Mouse (Mus musculus) bone marrow, adult 2 months (tissue): Measurements from ENCODE around the gene Syk. TPM values are rescaled to one million over a fixed set of nuclear protein-coding genes. Genes with fewer than 3 reads are reported as not detected.
A peak's percentile ranks its signal among the peaks of the same experiment; 100 is the strongest.

Experiments used
- H3K27ac ChIP-seq: fragments of 200-500 bp; 2 replicates; pipeline ENCODE4 v1.5.1; 2012; ENCODE audit warnings: low read depth, mild to moderate bottlenecking, control low read depth, inconsistent platforms, low read length; ENCODE audit not compliant: control insufficient read depth, poor library complexity, insufficient read depth
- H3K4me1 ChIP-seq: fragments of 200-500 bp; 2 replicates; pipeline ENCODE4 v1.6.1; 2011; ENCODE audit warnings: low read length; ENCODE audit not compliant: control insufficient read depth, insufficient read depth
- H3K4me3 ChIP-seq: fragments of 200-500 bp; replicated peaks from 2 replicates; pipeline ENCODE3; 2011; ENCODE audit warnings: mild to moderate bottlenecking, low read depth, low read length, control low read depth; ENCODE audit not compliant: control insufficient read depth
- CTCF ChIP-seq: fragments of 200-500 bp; IDR thresholded peaks from 2 replicates; pipeline ENCODE4 v1.5.1; 2011; ENCODE audit warnings: low read length, control low read depth; ENCODE audit not compliant: control insufficient read depth, insufficient read depth
- POLR2A ChIP-seq: fragments of 200-500 bp; IDR thresholded peaks from 2 replicates; pipeline ENCODE4 v1.6.1; 2011; ENCODE audit warnings: low read depth, mild to moderate bottlenecking, control low read depth, low read length, borderline replicate concordance; ENCODE audit not compliant: control insufficient read depth
- WGBS: fragments of 180-500 bp; shearing (Covaris S2); methylation state at CpG from one replicate; pipeline ENCODE4 v1.1.7; 2018; 5-methylcytosine and 5-hydroxymethylcytosine counted together
- polyA plus RNA-seq: library from polyadenylated mRNA; stranded (reverse); fragments of >200 nt; gene quantifications from 2 replicates; pipeline ENCODE4 v1.2.4, GENCODE M21; 2011; ENCODE audit warnings: low replicate concordance; ENCODE audit not compliant: missing spikeins, insufficient read depth, insufficient read length

Gene Syk
- polyA plus RNA-seq, 1 experiment = 120 TPM

DNA sequence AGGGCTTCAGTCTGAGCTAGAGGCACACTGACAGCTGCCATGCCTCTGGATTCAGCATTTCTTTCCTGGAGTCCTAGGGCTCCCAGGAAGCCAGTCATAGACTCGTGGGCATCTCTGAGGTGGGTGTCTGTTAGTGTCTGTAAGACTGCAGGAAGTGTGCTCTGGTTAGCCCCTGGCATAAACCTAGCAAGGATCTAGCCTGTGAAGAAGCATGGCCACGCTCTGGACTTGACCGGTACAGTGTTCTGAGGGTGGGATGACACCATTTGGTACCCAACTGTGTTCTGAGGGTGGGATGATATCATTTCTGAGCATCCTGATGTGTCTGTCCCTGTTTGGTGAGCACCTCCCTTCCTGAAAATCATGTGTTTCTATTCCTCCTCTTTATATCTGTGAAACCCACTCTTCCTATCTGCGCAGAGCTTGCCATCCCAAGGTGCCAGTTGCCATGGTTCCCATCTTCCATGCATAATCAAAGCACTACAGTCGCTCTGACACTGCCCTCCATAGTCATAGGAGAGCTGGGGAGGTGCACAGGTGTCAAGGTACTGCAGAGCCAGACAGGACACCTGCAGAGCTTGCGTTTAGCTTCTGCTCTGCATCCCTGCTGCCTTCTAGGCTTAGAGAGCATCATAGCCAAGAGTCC is 20.9 kb downstream of the Syk start:
- H3K4me3 ChIP-seq = no peak overlapping the region
- no peak for TF ChIP-seq CTCF
- TF ChIP-seq POLR2A = no peak
- H3K4me1 ChIP-seq = peaks cover 13% of the 10 kb centered on the region
- 71% methylated on average over 6 of the region's 6 CpGs for WGBS
- no peak overlapping the region for H3K27ac ChIP-seq

GRCm38 (mm10) chr13:52605006-52605405 is 22.0 kb downstream of the Syk start:
- Histone ChIP-seq H3K27ac (no peak overlapping the region), H3K4me1 (peaks cover 16% of the 10 kb centered on the region), H3K4me3 (no peak overlapping the region)
- WGBS = 70% methylated on average over 3 of the region's 3 CpGs
- TF ChIP-seq CTCF (no peak), POLR2A (no peak)

GRCm38 (mm10) chr13:52605911-52606310 is 22.9 kb downstream of the Syk start:
- H3K27ac ChIP-seq = no peak overlapping the region
- TF ChIP-seq CTCF (no peak), POLR2A (no peak)
- peaks cover 16% of the 10 kb centered on the region for H3K4me1 ChIP-seq
- H3K4me3 ChIP-seq = no peak overlapping the region
- 85% methylated on average over 4 of the region's 4 CpGs for WGBS

DNA sequence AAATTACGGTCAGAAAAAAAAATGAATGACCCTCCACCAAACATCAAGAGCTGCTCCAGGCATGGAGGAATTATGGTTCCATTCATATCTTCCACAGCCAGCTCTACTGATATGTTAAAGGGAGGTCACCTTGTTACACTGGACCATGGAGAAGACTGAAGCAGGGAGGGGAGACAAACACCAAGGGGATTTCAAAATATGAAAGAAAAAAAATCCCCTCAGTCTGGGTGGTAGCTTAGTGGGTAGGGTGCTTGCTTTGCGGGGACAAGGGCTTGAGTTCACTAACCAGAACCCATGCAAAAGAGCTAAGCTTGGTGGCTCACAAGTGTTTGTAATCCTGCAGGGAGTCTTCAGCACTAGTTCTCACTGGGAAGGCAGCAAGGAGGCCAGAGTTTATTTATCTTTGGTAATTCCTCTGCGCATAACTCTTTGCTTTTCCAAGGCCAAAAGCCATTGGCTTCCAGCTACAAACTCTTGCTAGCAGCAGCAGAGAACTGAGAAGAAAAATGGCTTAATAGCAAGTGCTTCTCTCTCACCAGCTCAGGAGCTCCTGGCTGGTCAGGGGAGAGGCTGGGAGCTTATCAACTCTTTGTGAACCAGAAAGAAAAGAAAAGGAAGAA is 23.8 kb downstream of the Syk start:
- Histone ChIP-seq H3K4me3 (no peak overlapping the region), H3K4me1 (peaks cover 14% of the 10 kb centered on the region), H3K27ac (no peak overlapping the region)
- 87% methylated on average over 3 of the region's 3 CpGs for WGBS
- no peak for TF ChIP-seq POLR2A
- TF ChIP-seq CTCF = no peak

DNA sequence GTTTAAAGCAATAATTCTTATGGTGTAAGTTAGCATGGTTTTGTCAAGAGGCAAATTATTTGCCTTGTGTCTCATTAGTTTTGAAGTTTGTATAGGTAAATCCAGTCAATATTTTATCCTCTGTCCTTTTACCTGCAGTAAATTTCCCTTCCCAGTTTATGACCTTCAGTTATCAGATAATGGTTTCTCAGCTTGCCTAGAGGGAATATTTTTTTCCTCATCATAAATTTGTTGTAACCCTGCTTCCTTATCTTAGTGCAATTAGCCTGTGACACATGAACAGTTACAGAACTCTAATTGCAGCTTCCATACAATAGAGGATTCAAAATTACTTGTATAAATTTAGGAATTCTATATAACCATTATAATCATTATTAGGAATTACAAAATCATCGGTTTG is 25.0 kb downstream of the Syk start:
- no peak overlapping the region for H3K4me3 ChIP-seq
- WGBS = 75% methylated on average over 1 of the region's 1 CpGs
- TF ChIP-seq CTCF = no peak

DNA sequence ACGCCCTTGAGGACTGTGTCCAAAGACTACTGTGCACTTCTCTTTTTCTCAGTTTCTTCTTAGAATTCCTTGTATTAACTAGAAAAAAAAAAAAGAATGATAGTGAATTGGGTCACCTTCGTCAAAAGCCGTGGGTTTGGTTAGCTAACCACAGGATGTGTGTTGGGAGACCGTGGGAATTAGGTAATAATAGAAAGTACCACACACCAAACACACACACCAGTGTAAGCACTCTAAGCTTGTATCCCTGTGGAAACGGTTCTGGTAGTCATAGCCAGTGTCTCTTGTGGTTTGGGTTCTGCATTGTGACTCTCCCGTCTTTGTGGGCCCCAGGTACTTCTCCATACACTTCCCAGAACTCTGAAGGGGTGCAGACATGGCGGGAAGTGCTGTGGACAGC is 27.5 kb downstream of the Syk start:
- TF ChIP-seq POLR2A = no peak
- TF ChIP-seq CTCF = no peak
- 26% methylated on average over 7 of the region's 7 CpGs for WGBS
- Histone ChIP-seq H3K4me1 (peaks cover 10% of the 10 kb centered on the region), H3K4me3 (peak overlapping the region; percentile 29), H3K27ac (peak overlapping the region; percentile 81)

More for the DNA sequence above, 25.0 kb downstream of the Syk start:
- H3K4me1 ChIP-seq = peaks cover 12% of the 10 kb centered on the region
- no peak overlapping the region for H3K27ac ChIP-seq

- TF ChIP-seq CTCF (no peak), POLR2A (no peak)
- Histone ChIP-seq H3K4me1 (peaks cover 19% of the 10 kb centered on the region), H3K27ac (no peak overlapping the region), H3K4me3 (no peak overlapping the region)
- WGBS = 73% methylated on average over 3 of the region's 3 CpGs
Observed at GRCm38 (mm10) chr13:52613266-52613665, 30.3 kb downstream of the Syk start.

GRCm38 (mm10) chr13:52615085-52615484 is 32.1 kb downstream of the Syk start:
- peak overlapping the region; percentile 89 for H3K27ac ChIP-seq
- TF ChIP-seq POLR2A = no peak
- TF ChIP-seq CTCF = no peak
- WGBS = 21% methylated on average over 4 of the region's 4 CpGs
- H3K4me1 ChIP-seq = peaks cover 19% of the 10 kb centered on the region
- no peak overlapping the region for H3K4me3 ChIP-seq
